Mouse (Mus musculus) intestine, embryonic 16.5 days (tissue): ENCODE measurements around the gene Gm14214. TPM values are rescaled to one million over a fixed set of nuclear protein-coding genes. Genes with fewer than 3 reads are reported as not detected.

Experiments
- ATAC-seq: fragments of 200-750 bp; cut with Nextera tagmentation; 2 replicates; pipeline ENCODE4 v1.8.0; 2017; ENCODE audit warnings: moderate TSS enrichment, moderate library complexity
- H3K27ac ChIP-seq: fragments of 300-500 bp; sonication (generic); 2 replicates; pipeline ENCODE4 v1.5.1; 2014; ENCODE audit warnings: mild to moderate bottlenecking, low read length
- H3K27me3 ChIP-seq: fragments of 300-500 bp; sonication (generic); replicated peaks from 2 replicates; pipeline ENCODE4 v1.6.1; 2014; ENCODE audit warnings: low read length, control low read depth, mixed read lengths; ENCODE audit not compliant: control insufficient read depth, insufficient read depth
- H3K36me3 ChIP-seq: fragments of 300-500 bp; sonication (generic); 2 replicates; pipeline ENCODE4 v1.6.1; 2014; ENCODE audit warnings: low read length, control low read depth; ENCODE audit not compliant: control insufficient read depth, insufficient read depth
- H3K4me1 ChIP-seq: fragments of 300-500 bp; sonication (generic); 2 replicates; pipeline ENCODE4 v1.6.1; 2014; ENCODE audit warnings: low read length, control low read depth, mixed read lengths; ENCODE audit not compliant: control insufficient read depth, insufficient read depth
- H3K4me2 ChIP-seq: fragments of 300-500 bp; sonication (generic); 2 replicates; pipeline ENCODE4 v1.6.1; 2014; ENCODE audit warnings: low read depth, low read length, control low read depth
- H3K4me3 ChIP-seq: fragments of 300-500 bp; sonication (generic); 2 replicates; pipeline ENCODE4 v1.5.1; 2014; ENCODE audit warnings: mild to moderate bottlenecking, low read length
- H3K9ac ChIP-seq: fragments of 300-500 bp; sonication (generic); 2 replicates; pipeline ENCODE4 v1.6.1; 2014; ENCODE audit warnings: low read depth, low read length
- H3K9me3 ChIP-seq: fragments of 300-500 bp; sonication (generic); 2 replicates; pipeline ENCODE4 v1.6.1; 2016; ENCODE audit warnings: low read length, control low read depth; ENCODE audit not compliant: control insufficient read depth
- WGBS: fragments of 180-500 bp; shearing (Covaris S2); extraction: QIAGEN DNeasy Blood & Tissue Kit; methylation state at CpG from one replicate; pipeline ENCODE4 v1.1.7; 2014; 5-methylcytosine and 5-hydroxymethylcytosine counted together
- polyA plus RNA-seq: library from polyadenylated mRNA; unstranded; fragments of >200 nt; fragmentation: Nextera tagmentation; extraction: Ambion mirVana; gene quantifications from 2 replicates; pipeline ENCODE4 v1.2.1, GENCODE M21; 2015

The Gm14214 gene
- polyA plus RNA-seq, 1 experiment from 2014 or later, result not detected

DNA sequence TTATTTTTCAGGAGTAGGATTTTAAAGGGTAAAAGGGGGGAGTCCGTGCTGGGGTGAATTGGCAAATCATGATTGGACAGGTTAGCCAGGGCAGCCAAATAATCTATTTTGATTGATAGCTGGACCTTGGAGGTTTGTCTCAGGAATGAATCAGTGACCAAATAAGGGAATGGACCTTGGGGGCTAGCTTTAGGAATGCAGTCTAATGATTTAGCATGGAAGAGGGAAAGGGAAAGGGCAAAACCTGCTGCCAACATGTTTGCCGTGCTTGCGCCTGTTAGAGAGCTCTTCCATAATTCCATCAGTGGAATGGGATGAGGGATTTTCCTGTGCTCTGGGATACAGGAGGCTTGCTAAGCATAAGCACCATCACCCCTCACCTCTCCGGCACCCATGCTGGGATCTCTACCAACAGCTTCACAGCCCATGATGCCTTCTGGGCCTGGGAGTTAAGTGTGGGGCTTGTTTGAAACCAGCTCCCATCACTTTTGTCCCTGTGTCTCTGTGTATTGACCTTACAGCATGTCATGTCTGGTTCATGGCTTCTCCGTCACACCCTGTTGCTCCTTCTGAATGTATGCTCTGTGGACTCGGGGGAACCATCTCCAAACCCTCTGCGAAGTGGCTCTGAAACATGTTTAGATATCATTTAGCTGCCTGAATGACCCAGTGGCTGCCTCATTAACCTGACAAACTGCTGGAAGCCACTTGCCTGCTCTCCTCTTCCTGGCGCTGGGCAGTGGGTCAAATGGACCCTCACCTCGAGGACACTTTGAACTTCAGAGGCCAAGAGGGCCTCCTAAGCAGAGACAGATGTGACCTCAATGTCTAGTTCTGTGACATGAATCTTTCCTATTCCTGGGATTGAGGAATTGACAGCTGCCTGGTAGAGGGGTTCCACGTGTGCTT is 26.7 kb downstream of the Gm14214 start:
- 63% methylated on average over 10 of the region's 10 CpGs for WGBS
- H3K27ac ChIP-seq, result 0 out of 2 replicates have a peak overlapping the region, but pooled peaks have one; percentile 13
- ATAC-seq, result no peak

GRCm38 (mm10) chr2:154738621-154739020 is 31.2 kb downstream of the Gm14214 start:
- no peak overlapping the region for H3K4me3 ChIP-seq
- no peaks in the 10 kb centered on the region for H3K36me3 ChIP-seq
- no peak overlapping the region for H3K4me2 ChIP-seq
- H3K9ac ChIP-seq, result no peak overlapping the region
- no peak overlapping the region for H3K27ac ChIP-seq
- no peaks in the 10 kb centered on the region for H3K27me3 ChIP-seq
- 82% methylated on average over 5 of the region's 5 CpGs for WGBS
- peaks cover 6% of the 10 kb centered on the region; the same call in 1 of the 2 replicates for H3K4me1 ChIP-seq
- no peaks in the 10 kb centered on the region for H3K9me3 ChIP-seq
- ATAC-seq, result no peak

More for the DNA sequence above, 26.7 kb downstream of the Gm14214 start:
- no peaks in the 10 kb centered on the region for H3K9me3 ChIP-seq
- H3K36me3 ChIP-seq, result no peaks in the 10 kb centered on the region
- H3K27me3 ChIP-seq, result no peaks in the 10 kb centered on the region
- no peak overlapping the region for H3K4me3 ChIP-seq
- H3K4me1 ChIP-seq, result no peaks in the 10 kb centered on the region
- no peak overlapping the region for H3K4me2 ChIP-seq
- H3K9ac ChIP-seq, result no peak overlapping the region

GRCm38 (mm10) chr2:154735986-154736385 is 33.8 kb downstream of the Gm14214 start:
- Histone ChIP-seq H3K4me3 (no peak overlapping the region), H3K27me3 (no peaks in the 10 kb centered on the region), H3K36me3 (no peaks in the 10 kb centered on the region), H3K9me3 (no peaks in the 10 kb centered on the region), H3K4me1 (peaks cover 10% of the 10 kb centered on the region; the same call in 1 of the 2 replicates), H3K4me2 (no peak overlapping the region), H3K9ac (no peak overlapping the region), H3K27ac (no peak overlapping the region)
- ATAC-seq, result no peak
- 58% methylated on average over 7 of the region's 7 CpGs for WGBS

DNA sequence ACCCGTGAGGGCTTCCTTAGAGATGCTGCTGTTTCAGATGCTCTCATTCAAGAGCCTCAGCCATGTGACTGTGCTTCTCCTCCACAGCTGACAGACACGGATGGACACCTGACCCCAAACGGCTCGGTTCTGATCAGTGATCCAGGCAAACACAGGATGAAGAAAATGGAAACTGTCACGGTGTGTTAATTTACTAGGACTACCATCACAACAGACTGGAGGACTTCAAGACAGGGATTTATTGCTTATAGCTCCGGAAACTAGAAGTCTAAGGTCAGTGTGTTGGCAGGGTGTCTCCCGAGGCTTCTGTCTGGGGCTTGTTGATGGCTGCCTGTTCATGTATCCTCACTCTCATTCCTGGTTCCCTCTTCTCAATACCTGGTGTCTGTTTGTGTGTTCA is 34.4 kb downstream of the Gm14214 start:
- 41% methylated on average over 7 of the region's 7 CpGs for WGBS
- no peak overlapping the region for H3K27ac ChIP-seq
- peaks cover 10% of the 10 kb centered on the region; the same call in 1 of the 2 replicates for H3K4me1 ChIP-seq
- H3K36me3 ChIP-seq, result no peaks in the 10 kb centered on the region
- ATAC-seq, result no peak
- H3K4me2 ChIP-seq, result no peak overlapping the region
- H3K9me3 ChIP-seq, result no peaks in the 10 kb centered on the region
- no peaks in the 10 kb centered on the region for H3K27me3 ChIP-seq
- H3K9ac ChIP-seq, result no peak overlapping the region
- no peak overlapping the region for H3K4me3 ChIP-seq

GRCm38 (mm10) chr2:154734977-154735376 is 34.9 kb downstream of the Gm14214 start:
- Histone ChIP-seq H3K27me3 (no peaks in the 10 kb centered on the region), H3K9ac (no peak overlapping the region), H3K4me3 (no peak overlapping the region), H3K36me3 (no peaks in the 10 kb centered on the region), H3K4me2 (no peak overlapping the region), H3K27ac (no peak overlapping the region), H3K4me1 (peaks cover 10% of the 10 kb centered on the region; the same call in 1 of the 2 replicates), H3K9me3 (no peaks in the 10 kb centered on the region)
- WGBS, result 55% methylated on average over 9 of the region's 9 CpGs
- ATAC-seq, result no peak

- H3K4me1 ChIP-seq, result peaks cover 10% of the 10 kb centered on the region; the same call in 1 of the 2 replicates
- H3K4me2 ChIP-seq, result no peak overlapping the region
- no peaks in the 10 kb centered on the region for H3K36me3 ChIP-seq
- 78% methylated on average over 9 of the region's 9 CpGs for WGBS
- H3K9me3 ChIP-seq, result no peaks in the 10 kb centered on the region
- no peak overlapping the region for H3K4me3 ChIP-seq
- no peaks in the 10 kb centered on the region for H3K27me3 ChIP-seq
- H3K9ac ChIP-seq, result no peak overlapping the region
- ATAC-seq, result no peak
- H3K27ac ChIP-seq, result no peak overlapping the region
These were observed 37.2 kb downstream of the Gm14214 start for GRCm38 (mm10) chr2:154732503-154733141.

DNA sequence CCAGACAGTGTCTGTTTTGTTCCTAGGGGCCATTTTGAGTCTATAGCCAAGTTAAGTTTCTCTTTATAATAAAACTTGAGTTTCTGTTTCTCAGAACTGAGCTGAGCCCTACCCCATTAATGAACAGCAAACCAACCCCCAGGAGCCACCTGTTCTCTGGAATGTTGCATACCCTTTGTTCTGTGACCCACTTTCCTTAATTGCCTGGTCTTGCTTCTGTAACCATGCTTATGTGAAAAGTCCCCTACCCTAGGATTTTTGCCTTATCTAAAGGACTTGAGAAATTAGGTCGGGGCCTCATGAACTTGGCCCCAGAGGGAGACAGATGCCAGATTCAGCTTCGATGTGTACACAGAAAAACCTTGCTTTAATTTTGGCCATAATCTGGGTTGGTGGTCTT is 37.9 kb downstream of the Gm14214 start:
- Histone ChIP-seq H3K4me3 (no peak overlapping the region), H3K27ac (no peak overlapping the region), H3K4me1 (peaks cover 10% of the 10 kb centered on the region; the same call in 1 of the 2 replicates), H3K9me3 (no peaks in the 10 kb centered on the region), H3K36me3 (no peaks in the 10 kb centered on the region), H3K4me2 (no peak overlapping the region), H3K27me3 (no peaks in the 10 kb centered on the region), H3K9ac (no peak overlapping the region)
- 43% methylated on average over 2 of the region's 2 CpGs for WGBS
- no peak for ATAC-seq

- Histone ChIP-seq H3K27me3 (no peaks in the 10 kb centered on the region), H3K4me1 (peaks cover 10% of the 10 kb centered on the region; the same call in 1 of the 2 replicates), H3K4me3 (no peak overlapping the region), H3K27ac (no peak overlapping the region), H3K9me3 (no peaks in the 10 kb centered on the region), H3K36me3 (no peaks in the 10 kb centered on the region), H3K9ac (no peak overlapping the region), H3K4me2 (no peak overlapping the region)
- ATAC-seq, result no peak
- WGBS, result 74% methylated on average over 3 of the region's 3 CpGs
These were observed 39.0 kb downstream of the Gm14214 start for GRCm38 (mm10) chr2:154730841-154731240.

DNA sequence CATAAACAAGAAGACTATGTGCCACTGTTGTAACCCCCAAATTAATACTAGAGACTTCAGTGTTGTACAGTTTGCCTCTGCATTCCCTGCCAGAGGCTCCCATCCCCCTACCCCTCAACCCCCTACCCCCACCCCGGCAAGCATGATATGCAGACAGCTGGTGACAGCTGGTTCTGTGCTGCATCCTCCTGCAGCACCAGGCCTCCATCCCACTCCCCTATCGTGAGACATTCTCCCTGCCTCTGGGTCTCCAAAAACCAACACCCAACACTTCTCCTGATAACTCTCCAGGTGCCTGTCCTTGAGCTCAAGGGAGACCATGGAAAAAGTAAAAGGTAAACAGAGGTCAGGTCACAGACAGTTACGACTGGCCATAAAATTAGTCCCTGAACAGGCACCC is 40.1 kb downstream of the Gm14214 start:
- ATAC-seq, result 0 out of 2 replicates have a peak, but pooled peaks have one; percentile 33
- WGBS, result 27% methylated on average over 3 of the region's 3 CpGs
- Histone ChIP-seq H3K9me3 (no peaks in the 10 kb centered on the region), H3K9ac (no peak overlapping the region), H3K4me1 (peaks cover 6% of the 10 kb centered on the region; the same call in 1 of the 2 replicates), H3K4me2 (no peak overlapping the region), H3K36me3 (no peaks in the 10 kb centered on the region), H3K27me3 (no peaks in the 10 kb centered on the region), H3K27ac (peak overlapping the region; percentile 65; the same call in 1 of the 2 replicates), H3K4me3 (no peak overlapping the region)
